10 mouse cellular contexts compared by ENCODE assay signal in genomic region chr3:152753920-152754764, GRCm38 (mm10). TPM values are rescaled to one million over a fixed set of nuclear protein-coding genes. Genes with fewer than 3 reads are reported as not detected.
DNase-seq lines count a peak whose midpoint lies in the region; ATAC-seq and TF ChIP-seq lines count a peak whose summit lies in the region.
"Had no signal": no experiment of that assay in that cellular context is flagged by ENCODE, and none has a peak within 500 bp of the region (broad histone marks: within the 10 kb centered on the region; RNA-seq: fewer than 3 reads in every experiment).

No protein-coding gene starts in this region.

- peak; percentile 28 for DNase-seq in forebrain, embryonic 11.5 days (ENCODE audit: low spot score)
- DNase-seq in forebrain, embryonic 10.5 days (ENCODE audit: extremely low spot score, low spot score): no peak
- DNase-seq in MN1 (ENCODE audit: low spot score): peak; percentile 38
- DNase-seq in embryonic facial prominence, embryonic 11.5 days (ENCODE audit: low spot score): no peak
- DNase-seq in liver, embryonic 14.5 days (ENCODE audit: low read depth in 3 of 3, low spot score in 3 of 3): no peak
- DNase-seq in lung, postnatal 25 days (ENCODE audit: low spot score): no peak

- H3K4me2 ChIP-seq in forebrain, embryonic 11.5 days (ENCODE audit: low read depth, low read length, severe bottlenecking): no peak overlapping the region
- H3K4me2 ChIP-seq in embryonic facial prominence, embryonic 11.5 days (ENCODE audit: low read depth, low read length): no peak overlapping the region
- H3K4me2 ChIP-seq in liver, embryonic 14.5 days (ENCODE audit: low read depth): no peak overlapping the region
- no peak overlapping the region for H3K4me2 ChIP-seq in heart, embryonic 11.5 days
- H3K4me2 ChIP-seq: lung, embryonic 15.5 days had no signal

- no peak for TF ChIP-seq EP300 in liver, embryonic 14.5 days (IDR thresholded peaks at IDR 0.05; ENCODE audit: low read depth)

- no peak overlapping the region for H3K9ac ChIP-seq in forebrain, embryonic 11.5 days (ENCODE audit: low read length)
- H3K9ac ChIP-seq in embryonic facial prominence, embryonic 11.5 days (replicated peaks; ENCODE audit: low read length): 0 out of 2 replicates have a peak overlapping the region, but pooled peaks have one; percentile 9
- H3K9ac ChIP-seq in liver, embryonic 14.5 days (replicated peaks): no peak overlapping the region
- H3K9ac ChIP-seq in heart, embryonic 11.5 days (ENCODE audit: low read depth, low read length): no peak overlapping the region
- H3K9ac ChIP-seq: lung, embryonic 15.5 days had no signal

- H3K27ac ChIP-seq in forebrain, embryonic 11.5 days (ENCODE audit: low read depth, low read length): no peak overlapping the region
- H3K27ac ChIP-seq in forebrain, embryonic 10.5 days: no peak overlapping the region
- H3K27ac ChIP-seq in embryonic facial prominence, embryonic 11.5 days (replicated peaks; ENCODE audit: low read depth, low read length): no peak overlapping the region
- H3K27ac ChIP-seq in liver, embryonic 14.5 days: no peak overlapping the region; the same call in 1 of the 2 replicates
- H3K27ac ChIP-seq in heart, embryonic 11.5 days (ENCODE audit: low read depth, low read length): no peak overlapping the region
- H3K27ac ChIP-seq: lung, embryonic 15.5 days had no signal

- no peaks in the 10 kb centered on the region for H3K27me3 ChIP-seq in forebrain, embryonic 11.5 days (ENCODE audit: control insufficient read depth, insufficient read depth, low read length)
- no peaks in the 10 kb centered on the region for H3K27me3 ChIP-seq in forebrain, embryonic 10.5 days (ENCODE audit: poor library complexity, severe bottlenecking)
- H3K27me3 ChIP-seq in embryonic facial prominence, embryonic 11.5 days (ENCODE audit: control insufficient read depth, insufficient read depth, low read length): no peaks in the 10 kb centered on the region
- H3K27me3 ChIP-seq in liver, embryonic 14.5 days (ENCODE audit: control insufficient read depth, insufficient read depth, low read length): no peaks in the 10 kb centered on the region
- no peaks in the 10 kb centered on the region for H3K27me3 ChIP-seq in heart, embryonic 11.5 days (ENCODE audit: control insufficient read depth, insufficient read depth, low read length)
- H3K27me3 ChIP-seq: lung, embryonic 15.5 days had no signal

- WGBS in forebrain, embryonic 11.5 days: 82% methylated on average over 14 of the region's 14 CpGs
- WGBS in forebrain, embryonic 10.5 days: 85% methylated on average over 14 of the region's 14 CpGs
- WGBS in embryonic facial prominence, embryonic 11.5 days: 87% methylated on average over 14 of the region's 14 CpGs
- 81% methylated on average over 14 of the region's 14 CpGs for WGBS in liver, embryonic 14.5 days (ENCODE audit: insufficient replicate concordance)
- WGBS in heart, embryonic 11.5 days (ENCODE audit: insufficient replicate concordance): 84% methylated on average over 14 of the region's 14 CpGs

- TF ChIP-seq CTCF in liver, embryonic 14.5 days (IDR thresholded peaks at IDR 0.05; ENCODE audit: low read depth): peak; percentile 30; the same call in 1 of the 2 replicates

- no peaks in the 10 kb centered on the region for H3K36me3 ChIP-seq in forebrain, embryonic 11.5 days (ENCODE audit: control insufficient read depth, insufficient read depth, low read length)
- H3K36me3 ChIP-seq in forebrain, embryonic 10.5 days (replicated peaks): peaks cover 11% of the 10 kb centered on the region
- no peaks in the 10 kb centered on the region for H3K36me3 ChIP-seq in embryonic facial prominence, embryonic 11.5 days (replicated peaks; ENCODE audit: control insufficient read depth, insufficient read depth, low read depth, low read length)
- peaks cover 5% of the 10 kb centered on the region; the same call in 1 of the 2 replicates for H3K36me3 ChIP-seq in liver, embryonic 14.5 days (replicated peaks; ENCODE audit: control insufficient read depth, insufficient read depth, low read depth)
- H3K36me3 ChIP-seq in heart, embryonic 11.5 days (ENCODE audit: control insufficient read depth, insufficient read depth, low read length): 0 out of 2 replicates have a peak, but pooled peaks cover 6% of the 10 kb centered on the region

- ATAC-seq in forebrain, embryonic 11.5 days (replicated peaks; ENCODE audit: low FRiP score): no peak; the same call in 1 of the 2 replicates
- ATAC-seq in embryonic facial prominence, embryonic 11.5 days (replicated peaks; ENCODE audit: insufficient number of reproducible peaks, low FRiP score, low TSS enrichment, low read depth): no peak
- ATAC-seq in liver, embryonic 14.5 days (ENCODE audit: insufficient read depth): no peak
- ATAC-seq in monocyte, adult 5-6 weeks (replicated peaks; ENCODE audit: insufficient number of reproducible peaks, low FRiP score, low TSS enrichment, poor library complexity, severe bottlenecking): no peak
- no peak for ATAC-seq in heart, embryonic 11.5 days (replicated peaks; ENCODE audit: insufficient number of reproducible peaks, low FRiP score, low TSS enrichment)
- ATAC-seq: inflammation-experienced regulatory T-cells, adult 6 months had no signal

- peaks cover 2% of the 10 kb centered on the region; the same call in 1 of the 2 replicates for H3K4me1 ChIP-seq in forebrain, embryonic 11.5 days (replicated peaks; ENCODE audit: control insufficient read depth, insufficient read depth, low read length)
- peaks cover 27% of the 10 kb centered on the region for H3K4me1 ChIP-seq in forebrain, embryonic 10.5 days
- H3K4me1 ChIP-seq in embryonic facial prominence, embryonic 11.5 days (ENCODE audit: control insufficient read depth, insufficient read depth, low read length): no peaks in the 10 kb centered on the region
- peaks cover 52 to 67% of the 10 kb centered on the region in 2 experiments for H3K4me1 ChIP-seq in liver, embryonic 14.5 days (replicated peaks; ENCODE audit: control insufficient read depth in 2 of 2, insufficient read depth in 2 of 2, low read length in 1 of 2)
- peaks cover 24% of the 10 kb centered on the region for H3K4me1 ChIP-seq in heart, embryonic 11.5 days (ENCODE audit: control insufficient read depth, insufficient read depth, low read length)

- H3K4me3 ChIP-seq in forebrain, embryonic 11.5 days (ENCODE audit: low read depth, low read length): no peak overlapping the region
- no peak overlapping the region for H3K4me3 ChIP-seq in forebrain, embryonic 10.5 days
- H3K4me3 ChIP-seq in embryonic facial prominence, embryonic 11.5 days (ENCODE audit: low read depth, low read length): no peak overlapping the region
- no peak overlapping the region for H3K4me3 ChIP-seq in liver, embryonic 14.5 days (ENCODE audit: insufficient read depth in 1 of 2, low read depth in 2 of 2, low read length in 2 of 2)
- H3K4me3 ChIP-seq in heart, embryonic 11.5 days (ENCODE audit: low read depth, low read length): no peak overlapping the region
- H3K4me3 ChIP-seq: lung, embryonic 15.5 days had no signal

- H3K9me3 ChIP-seq in forebrain, embryonic 11.5 days (ENCODE audit: control insufficient read depth, low read length): no peaks in the 10 kb centered on the region; the same call in 1 of the 2 replicates
- H3K9me3 ChIP-seq in forebrain, embryonic 10.5 days: peaks cover 8% of the 10 kb centered on the region; the same call in 1 of the 2 replicates
- no peaks in the 10 kb centered on the region for H3K9me3 ChIP-seq in embryonic facial prominence, embryonic 11.5 days (replicated peaks; ENCODE audit: control insufficient read depth, low read length)
- H3K9me3 ChIP-seq in liver, embryonic 14.5 days (ENCODE audit: control insufficient read depth, low read length): 0 out of 2 replicates have a peak, but pooled peaks cover 2% of the 10 kb centered on the region
- no peaks in the 10 kb centered on the region for H3K9me3 ChIP-seq in heart, embryonic 11.5 days (replicated peaks; ENCODE audit: control insufficient read depth, low read length)
- H3K9me3 ChIP-seq: lung, embryonic 15.5 days had no signal

RNA-seq across cellular contexts. Expression of gene Pigk, which starts 40.2 kb away (rescaled TPM):
- 31.0 and 36.3 TPM in 2 replicates for polyA plus RNA-seq in forebrain, embryonic 11.5 days (2014; fragmentation: Nextera tagmentation; extraction: Ambion mirVana)
- 31.9 and 38.4 TPM in 2 replicates for polyA plus RNA-seq in forebrain, embryonic 10.5 days (2016; fragmentation: Nextera tagmentation; extraction: Ambion mirVana)
- 43.4 and 49.1 TPM in 2 replicates for polyA plus RNA-seq in embryonic facial prominence, embryonic 11.5 days (2014; fragmentation: Nextera tagmentation; extraction: Ambion mirVana)
- 7.0 and 7.9 TPM in 2 replicates for polyA plus RNA-seq in liver, embryonic 14.5 days (2012; rRNA removed)
- polyA plus RNA-seq in liver, embryonic 14.5 days (2014; fragmentation: Nextera tagmentation; extraction: Ambion mirVana): 22.2 and 23.3 TPM in 2 replicates
- total RNA-seq in monocyte, adult 5-6 weeks (2017): 31.1 to 45.1 TPM (median 39.8 TPM) in 3 replicates
- 37.5 and 44.4 TPM in 2 replicates for polyA plus RNA-seq in heart, embryonic 11.5 days (2014; fragmentation: Nextera tagmentation; extraction: Ambion mirVana)

Comparison
In these comparisons a context has a peak if more than half of its experiments do, and no peak if none do; other contexts are left out.
1. DNase-seq: peak in forebrain, embryonic 11.5 days (single experiment) and MN1 (single experiment); none in forebrain, embryonic 10.5 days (single experiment), embryonic facial prominence, embryonic 11.5 days (single experiment), liver, embryonic 14.5 days (0 of 3) and lung, postnatal 25 days (single experiment).